Mouse (Mus musculus): ENCODE results near the gene Cdc73.
"Not testable (repeated sequence)": the region's sequence is repeated elsewhere in the genome, so short reads cannot be mapped to it uniquely, and the experiment has no call there.

The Cdc73 gene

DNA sequence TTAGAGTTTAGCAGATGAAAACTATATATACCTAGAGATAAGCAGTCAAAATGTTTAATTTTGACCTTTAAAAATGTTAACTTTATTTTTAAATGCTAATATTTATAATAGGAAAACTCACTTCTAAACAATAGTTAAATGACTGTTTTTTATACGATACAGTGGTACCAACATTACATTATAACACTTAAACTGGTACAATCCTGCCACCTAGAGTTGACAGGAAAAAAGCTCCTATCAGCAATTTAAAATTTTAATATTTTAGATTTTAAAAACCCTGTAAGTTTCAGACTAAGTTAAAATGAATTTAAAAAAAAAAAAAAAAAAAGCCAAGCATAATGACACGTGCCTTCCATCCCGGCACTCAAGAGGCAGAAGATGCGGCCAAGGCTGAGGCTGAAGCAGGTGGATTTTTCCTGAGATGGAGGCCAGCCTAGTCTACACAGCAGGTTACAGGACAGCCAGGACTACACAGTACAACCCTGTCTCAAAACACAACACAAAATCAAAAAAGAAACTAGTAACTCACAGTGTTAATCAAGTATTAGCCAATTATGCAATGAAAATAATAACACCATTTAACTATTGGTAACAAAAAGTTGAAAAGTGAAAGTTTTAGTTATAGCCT is 26.8 kb downstream of the Cdc73 start:
- no peak for DNase-seq (ENCODE audit: low spot score in 2 of 2)

DNA sequence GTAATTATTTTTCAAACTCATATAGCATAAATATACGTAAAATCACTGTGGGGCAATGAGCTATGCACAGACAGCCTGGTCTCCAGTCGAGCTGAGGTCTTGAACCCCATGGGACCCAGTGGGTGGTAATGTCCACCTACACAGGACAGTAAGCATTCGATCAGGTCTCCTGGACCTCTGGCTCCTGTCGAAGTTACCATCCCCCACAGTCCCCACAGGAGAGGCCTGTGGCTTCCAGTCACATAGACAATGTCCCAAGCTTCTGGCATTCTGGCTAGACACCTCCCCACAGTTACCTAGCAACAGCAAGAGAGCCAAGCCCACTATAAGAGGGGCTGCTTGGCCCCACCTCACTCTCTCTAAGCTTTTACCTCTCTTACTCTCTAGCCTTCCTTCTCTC is 37.9 kb downstream of the Cdc73 start:
- DNase-seq (ENCODE audit: low spot score in 2 of 2): not testable (repeated sequence)

DNA sequence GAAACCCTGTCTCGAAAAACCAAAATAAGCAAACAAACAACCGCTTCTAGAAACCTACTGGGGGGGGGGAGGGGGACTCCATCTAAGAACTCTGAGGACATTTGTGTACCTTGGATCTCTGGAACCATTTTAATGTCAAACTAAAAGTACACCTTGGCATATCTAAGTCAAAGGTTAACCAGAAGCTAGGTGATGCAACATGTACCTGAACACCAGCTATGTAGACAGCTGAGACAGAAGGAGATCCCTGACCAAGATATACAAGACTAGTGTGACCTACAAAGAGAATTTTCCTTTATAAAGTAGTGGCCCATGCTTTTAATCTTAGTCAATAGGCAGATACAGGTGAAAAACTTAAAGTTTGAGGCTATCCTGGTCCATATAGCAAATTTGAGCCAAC is 39.5 kb downstream of the Cdc73 start:
- DNase-seq (ENCODE audit: low spot score in 2 of 2): no peak

DNA sequence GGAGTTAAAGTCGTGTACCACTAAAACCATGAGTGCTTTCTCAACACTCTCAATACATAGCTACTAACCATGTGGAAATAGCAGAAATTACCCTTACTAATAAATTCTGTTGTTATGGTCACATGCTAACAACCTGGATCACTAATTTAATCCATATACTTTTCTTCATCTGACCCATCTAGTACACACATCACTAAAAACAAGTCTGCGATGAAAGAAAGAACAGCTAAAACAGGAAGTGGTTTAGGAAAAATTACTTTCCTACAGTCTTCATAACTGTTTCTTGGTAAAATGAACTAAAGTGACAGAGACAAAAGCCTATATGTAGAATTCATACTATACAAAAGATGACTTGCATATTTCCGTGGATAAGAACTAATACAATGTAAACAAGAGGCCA is 49.0 kb downstream of the Cdc73 start:
- no peak for DNase-seq (ENCODE audit: low spot score in 2 of 2)

DNA sequence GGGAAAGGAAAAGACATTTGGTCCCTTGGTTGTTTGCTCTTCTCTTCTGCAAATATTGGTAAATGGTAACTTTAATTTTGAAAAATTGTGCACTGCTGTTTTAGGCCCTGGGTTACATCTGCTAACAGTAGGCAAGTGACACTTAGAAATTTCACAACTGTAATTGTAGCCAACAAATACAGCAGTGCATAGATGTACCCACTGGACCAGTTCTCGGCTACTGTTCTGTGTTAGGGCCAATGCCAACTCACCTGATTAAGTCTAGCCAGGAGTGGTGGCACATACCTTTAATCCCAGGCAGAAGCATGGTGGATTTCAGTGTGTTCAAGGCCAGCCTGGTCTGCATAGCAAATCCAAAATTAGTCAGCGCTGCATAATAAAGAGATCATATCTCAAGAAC is 52.4 kb downstream of the Cdc73 start:
- no peak for DNase-seq (ENCODE audit: low spot score in 2 of 2)

DNA sequence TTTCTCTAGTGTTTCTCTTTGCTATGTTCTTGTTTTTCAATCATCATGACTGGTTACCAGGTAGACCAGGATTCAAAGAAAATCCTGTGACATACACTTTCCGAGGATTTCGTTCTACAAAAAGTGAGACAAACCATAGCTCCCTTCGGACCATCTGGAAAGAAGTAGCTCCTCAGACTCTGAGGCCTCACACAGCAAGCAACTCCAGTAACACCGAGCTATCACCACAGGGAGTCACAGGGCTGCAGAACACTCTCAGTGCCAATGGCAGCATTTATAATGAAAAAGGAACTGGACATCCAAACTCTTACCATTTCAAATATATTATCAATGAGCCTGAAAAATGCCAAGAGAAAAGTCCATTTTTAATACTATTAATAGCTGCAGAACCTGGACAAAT is 56.5 kb downstream of the Cdc73 start:
- no peak for DNase-seq (ENCODE audit: low spot score in 2 of 2)

DNA sequence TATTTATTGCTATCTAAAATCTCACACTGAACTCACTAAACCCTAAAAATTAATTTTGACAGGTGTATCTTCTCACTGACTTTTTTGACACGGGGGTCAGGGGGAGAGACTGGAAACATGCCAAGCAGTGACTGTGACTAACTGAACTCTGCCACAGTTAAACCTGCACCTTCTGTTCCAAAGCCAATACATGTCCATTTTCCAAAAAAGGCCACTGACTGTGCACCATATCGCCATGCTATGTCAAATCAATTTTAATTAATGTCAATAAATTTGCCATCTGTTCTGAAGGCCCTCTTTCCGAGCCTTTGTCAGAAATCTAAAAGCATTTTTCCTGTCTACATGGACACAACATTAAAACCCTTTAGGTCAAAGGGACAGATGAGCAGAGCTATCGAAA is 57.3 kb downstream of the Cdc73 start:
- no peak for DNase-seq (ENCODE audit: low spot score in 2 of 2)

DNA sequence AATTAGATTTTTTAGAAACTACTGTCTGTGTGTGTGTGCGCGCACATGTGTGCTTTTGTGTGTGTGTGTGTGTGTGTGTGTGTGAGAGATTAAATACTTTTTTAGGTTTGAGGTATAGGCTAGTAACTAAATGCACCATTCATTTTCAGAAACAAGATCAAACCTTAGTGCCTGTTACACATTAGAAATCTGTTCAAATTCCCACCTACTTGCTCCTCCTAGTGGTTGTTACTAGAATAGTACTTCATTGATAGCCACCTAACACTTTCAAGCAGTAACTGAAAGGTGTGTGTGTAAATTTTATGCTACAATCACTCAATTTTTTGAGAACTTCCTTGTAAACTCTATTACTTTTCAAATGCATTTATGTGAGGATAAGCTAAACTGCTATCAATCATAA is 58.5 kb downstream of the Cdc73 start:
- no peak for DNase-seq (ENCODE audit: low spot score in 2 of 2)

DNA sequence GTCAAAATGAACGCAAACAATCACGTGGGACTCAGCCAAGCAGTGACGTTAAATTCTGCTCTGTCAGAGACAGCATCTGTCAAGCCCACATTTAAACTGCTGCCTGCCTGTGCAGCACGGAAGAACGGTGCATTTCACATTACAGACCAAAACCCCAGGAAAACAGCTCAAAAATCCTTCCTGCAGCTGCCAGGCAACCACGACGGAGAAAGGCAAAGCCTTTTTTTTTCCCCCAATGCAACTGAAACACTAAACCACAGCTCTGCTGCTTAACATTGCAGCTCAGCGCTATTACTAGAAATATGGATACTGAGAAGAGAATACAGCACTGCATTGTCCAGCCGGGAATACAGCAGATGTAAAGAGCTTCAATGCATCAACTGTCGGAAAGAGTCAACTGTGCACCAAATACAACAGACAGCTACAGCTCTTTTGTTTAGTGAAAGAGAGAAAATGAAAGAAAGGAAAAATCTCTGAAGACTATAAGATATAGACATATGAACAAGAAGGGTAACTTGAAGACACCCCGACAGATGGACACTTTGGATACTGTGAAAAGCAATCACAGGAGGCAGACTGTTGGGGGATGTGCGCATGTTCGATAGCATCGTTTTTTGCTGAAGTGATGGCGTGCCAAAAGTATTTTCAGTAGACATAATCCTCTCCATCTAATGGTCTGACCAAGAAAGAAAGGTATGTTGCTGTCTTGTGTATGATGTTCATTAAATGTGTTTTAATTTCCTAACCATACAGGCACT is 61.9 kb downstream of the Cdc73 start, which contains the start of gene B3galt2:
TSS of gene B3galt2 (plus strand) at position 15 of the 758 bp plus-strand sequence.
- no peak for DNase-seq (ENCODE audit: low spot score in 2 of 2)

DNA sequence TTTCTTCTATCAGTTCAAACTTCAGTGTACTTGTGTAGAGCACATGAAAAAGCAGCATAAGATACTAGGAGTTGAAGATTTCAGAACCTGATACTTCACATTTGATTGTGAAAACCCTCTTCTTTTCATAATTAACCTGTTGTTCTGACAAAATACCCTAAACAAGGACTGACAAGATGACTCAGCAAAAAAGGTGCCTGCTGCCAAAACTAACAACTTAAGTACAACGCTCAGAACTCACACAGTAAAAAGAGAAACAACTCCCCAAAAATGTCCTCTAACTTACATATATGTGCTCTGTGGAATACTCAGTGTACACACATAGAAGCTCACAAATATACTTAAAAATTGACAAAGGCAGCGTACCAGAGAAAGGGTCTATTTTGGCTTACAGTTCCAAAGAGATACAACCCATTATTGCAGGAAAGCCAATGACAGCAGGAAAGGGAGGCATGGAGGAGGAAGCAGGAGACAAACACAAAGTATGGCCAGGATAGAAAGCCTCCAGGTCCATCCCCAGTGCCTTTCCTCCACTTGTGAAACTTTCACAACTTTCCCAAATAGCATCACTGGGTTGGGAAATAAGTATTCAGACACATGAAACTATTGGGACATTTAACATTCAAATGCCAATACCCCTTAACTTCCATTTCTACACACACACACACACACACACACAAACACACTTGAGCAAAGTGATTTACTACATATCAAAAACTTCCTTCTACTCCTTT is 69.7 kb downstream of the Cdc73 start:
- DNase-seq (ENCODE audit: low spot score in 2 of 2): no peak

DNA sequence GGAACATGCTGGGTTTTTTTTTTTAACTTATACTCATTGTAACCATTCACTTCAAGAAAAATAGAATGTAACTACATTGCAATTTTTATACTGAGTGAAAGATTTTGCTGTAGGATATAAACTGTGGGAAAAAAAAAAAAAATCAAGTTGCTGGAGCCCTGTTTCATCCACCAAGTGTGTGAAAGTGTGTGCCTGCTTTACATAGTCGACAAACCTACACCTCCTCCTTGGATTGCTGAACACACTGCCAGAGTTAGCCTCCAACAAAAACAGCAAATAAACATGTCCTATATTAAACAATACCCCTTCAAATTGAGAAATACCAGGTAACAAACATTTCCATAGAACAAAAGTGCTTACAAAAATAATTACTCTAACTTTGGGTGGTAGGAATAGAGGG is 70.3 kb downstream of the Cdc73 start:
- no peak for DNase-seq (ENCODE audit: low spot score in 2 of 2)

DNA sequence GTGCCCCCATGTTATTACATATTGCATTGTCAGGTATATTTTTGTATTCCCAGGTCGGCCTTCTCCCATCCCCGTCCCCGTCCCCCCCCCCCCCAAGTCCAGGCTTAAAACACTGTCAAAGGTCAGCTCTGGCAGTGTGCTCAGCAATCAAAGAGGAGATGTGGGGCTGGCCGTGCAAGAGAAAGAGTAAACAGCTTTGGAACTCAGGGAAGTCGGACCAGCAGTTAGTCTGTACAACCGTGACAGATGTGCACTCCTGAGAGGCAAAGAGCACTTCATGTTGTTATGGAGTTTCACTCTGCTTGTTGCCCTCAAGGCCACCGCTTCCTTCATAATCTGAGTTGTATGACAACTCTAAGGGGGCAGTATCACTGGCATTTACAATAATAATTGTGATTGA is 71.4 kb downstream of the Cdc73 start:
- no peak for DNase-seq (ENCODE audit: low spot score in 2 of 2)

DNA sequence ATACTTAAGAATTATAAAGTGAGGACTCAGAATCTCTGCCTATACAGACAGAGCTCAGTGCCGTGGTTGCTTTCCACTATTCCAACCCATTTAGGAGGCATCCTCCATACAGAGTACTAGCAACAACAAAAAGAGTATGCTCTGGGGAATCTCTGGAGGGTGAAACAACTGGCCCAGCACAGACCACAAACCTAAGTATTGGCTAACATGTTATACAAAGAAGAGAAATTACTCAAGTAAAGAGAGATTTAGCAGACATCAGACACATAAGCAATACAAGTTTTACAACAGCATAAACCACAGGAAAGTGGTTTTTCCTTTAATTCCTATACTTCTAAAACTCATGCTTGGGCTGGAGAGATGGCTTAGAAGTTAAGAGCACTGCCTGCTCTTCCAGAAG is 80.1 kb downstream of the Cdc73 start:
- DNase-seq (ENCODE audit: low spot score in 2 of 2): no peak

DNA sequence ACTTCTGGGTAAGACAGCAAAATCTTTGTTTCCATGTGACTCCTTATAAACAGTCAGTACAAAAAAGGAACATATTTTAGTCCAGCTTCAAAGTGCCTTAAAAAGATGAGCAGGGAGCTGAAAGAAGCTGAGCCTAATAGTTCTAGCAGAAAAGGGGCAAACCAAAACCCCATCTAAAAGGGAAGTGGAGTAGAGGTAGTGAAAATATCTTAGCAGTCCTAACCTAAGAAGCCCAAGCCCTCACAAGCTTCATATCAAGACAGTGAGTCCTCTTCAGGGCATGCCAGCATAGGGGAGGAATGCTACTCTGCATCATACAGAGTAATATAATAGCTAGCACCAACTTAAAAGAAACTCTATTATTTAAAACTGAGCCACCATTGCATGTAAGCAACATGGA is 80.8 kb downstream of the Cdc73 start:
- DNase-seq (ENCODE audit: low spot score in 2 of 2): no peak

DNA sequence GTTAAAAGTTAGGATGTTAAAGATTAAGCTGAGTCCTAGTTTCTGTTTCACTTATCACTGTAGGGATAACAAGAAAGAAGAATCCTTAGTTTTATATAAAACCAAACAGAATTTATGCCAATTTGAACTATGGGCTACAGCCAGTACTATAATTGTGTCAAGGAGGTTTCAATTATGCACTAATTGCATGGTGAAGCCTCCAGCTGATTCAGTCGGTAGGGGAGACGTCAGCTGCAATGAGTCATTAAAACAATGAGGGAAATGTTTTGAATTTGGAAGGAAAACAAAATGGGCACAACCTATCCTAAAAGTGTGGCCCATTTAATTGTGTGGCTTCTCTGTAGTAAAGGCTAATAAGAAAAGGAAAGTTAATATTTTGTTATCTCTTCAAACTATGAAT is 82.9 kb downstream of the Cdc73 start:
- DNase-seq (ENCODE audit: low spot score in 2 of 2): no peak

DNA sequence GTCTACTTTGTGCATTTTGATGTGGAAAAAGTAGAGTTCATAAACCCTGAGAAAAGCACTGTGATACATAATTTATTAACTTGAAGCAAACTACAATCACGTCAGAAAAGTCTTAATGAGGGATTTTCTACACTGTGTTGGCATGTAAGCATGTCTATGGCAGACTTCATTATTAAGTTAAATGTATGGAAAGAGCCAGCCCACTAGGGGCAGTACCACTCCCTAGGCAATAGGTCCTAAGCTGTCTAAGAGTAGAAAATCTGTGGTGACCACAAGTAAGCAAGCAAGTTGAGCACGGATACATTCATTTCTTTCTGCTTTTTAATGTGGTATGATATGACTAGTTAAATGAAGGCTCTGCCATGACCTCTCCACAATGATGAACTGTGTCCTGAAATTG is 89.8 kb downstream of the Cdc73 start:
- no peak for DNase-seq (ENCODE audit: low spot score in 2 of 2)

DNA sequence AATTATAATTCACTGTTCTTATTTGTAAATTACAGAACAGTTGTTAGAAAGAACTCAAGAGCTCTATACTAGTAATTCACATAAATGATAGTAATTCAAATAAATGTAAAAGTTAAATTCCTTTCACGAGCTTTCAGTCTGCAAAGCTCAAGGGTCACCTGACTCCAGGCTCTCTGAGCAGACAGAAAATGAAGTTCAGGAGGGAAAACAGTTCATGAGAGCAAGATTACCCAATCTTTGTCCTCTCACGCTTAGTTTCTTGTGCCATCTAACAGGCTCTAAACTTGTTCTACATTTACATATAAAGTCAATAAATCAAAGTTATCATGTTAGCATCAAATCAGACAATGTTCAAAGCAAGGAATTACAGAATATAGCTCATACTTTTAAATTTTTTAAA is 93.8 kb downstream of the Cdc73 start:
- no peak for DNase-seq (ENCODE audit: low spot score in 2 of 2)

DNA sequence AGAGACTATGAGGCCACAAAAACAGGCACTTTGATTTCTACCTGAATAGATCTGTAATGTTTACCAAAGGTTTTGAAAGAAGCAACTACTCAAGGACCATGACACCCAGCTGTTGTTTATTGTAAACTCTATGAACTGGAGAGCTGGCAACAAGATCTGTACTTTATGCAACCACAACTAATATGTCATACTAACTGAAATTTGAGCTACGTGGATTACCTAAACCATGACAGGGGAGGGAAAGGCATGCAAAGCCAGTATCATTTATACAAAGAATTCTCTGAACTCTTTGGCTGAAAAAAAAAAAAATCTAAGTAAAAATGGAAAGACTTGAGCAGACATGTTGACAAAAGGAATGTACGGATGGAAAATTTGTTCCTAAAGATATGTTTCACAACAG is 105.8 kb downstream of the Cdc73 start:
- no peak for DNase-seq (ENCODE audit: low spot score in 2 of 2)

DNA sequence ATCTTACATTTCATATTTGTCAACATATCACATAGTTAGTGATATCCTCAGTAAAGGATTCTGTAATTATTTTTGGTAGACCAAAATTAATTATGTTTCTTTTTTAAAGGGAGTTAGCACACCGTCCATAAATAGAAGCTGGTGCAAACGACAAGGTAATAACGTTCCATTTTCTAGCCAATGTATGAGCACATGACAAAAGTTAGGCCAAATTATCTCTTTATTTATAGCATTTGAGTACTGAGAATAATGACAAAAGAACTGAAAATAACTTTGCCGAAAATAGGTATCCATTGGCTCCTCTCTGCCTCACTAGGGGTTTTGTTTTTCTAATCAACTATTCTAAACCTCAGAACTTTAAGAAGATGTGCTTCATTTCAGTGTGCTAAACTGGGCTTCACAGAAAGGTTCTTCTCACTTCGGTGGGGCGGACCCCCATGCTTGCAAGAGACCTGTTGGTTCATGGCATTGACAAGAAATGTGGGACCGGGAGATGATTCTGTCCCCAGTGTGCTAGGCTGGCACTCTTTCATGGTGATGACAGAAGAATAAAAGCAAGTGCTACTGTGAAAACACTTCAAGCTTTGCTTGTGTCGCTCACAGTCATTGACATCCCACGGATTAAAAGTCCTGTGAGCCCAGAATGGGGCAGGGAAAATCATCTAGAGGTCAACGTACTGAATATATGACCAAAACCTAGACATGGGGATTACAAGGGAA is 125.7 kb downstream of the Cdc73 start:
- DNase-seq (ENCODE audit: low spot score in 2 of 2): no peak

DNA sequence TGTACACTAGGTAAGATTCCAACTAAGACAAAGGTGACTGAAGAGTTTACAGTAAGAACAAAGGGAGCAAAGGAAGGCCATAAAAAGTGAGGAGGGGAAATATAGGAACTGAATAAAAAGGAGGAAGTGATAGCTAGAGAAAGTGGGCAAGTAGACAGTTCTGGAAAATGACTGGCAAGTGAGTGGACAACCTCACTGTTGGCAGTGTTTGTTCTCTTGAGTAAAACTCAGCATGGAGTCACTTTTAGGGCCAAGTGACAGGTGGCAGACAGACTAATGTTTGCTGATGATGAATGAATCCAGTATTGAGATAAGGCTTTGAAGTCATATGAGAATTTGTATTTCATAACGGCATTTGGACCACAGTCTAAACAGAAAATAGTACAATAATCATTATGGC is 144.5 kb downstream of the Cdc73 start:
- no peak for DNase-seq (ENCODE audit: low spot score in 2 of 2)

DNA sequence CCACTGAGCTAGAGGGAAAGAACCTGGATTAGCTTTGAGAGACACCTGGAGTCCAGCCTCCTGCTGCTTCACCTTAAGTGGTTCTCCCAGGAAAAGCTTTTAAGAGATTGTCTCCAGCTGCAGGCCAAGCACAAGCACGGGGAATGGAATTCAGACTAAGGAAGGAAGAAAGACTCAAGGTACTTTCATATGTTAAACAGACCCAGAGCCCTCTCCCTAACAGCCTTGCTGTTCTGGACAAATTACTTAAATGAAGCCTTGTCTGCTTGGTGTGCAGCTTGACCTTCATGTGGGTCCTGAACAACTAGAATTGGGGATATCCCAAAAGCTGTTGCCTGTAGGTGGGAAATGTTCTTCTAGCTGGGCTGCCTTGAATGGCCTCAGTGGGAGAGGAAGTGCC is 147.2 kb downstream of the Cdc73 start:
- no peak for DNase-seq (ENCODE audit: low spot score in 2 of 2)

DNA sequence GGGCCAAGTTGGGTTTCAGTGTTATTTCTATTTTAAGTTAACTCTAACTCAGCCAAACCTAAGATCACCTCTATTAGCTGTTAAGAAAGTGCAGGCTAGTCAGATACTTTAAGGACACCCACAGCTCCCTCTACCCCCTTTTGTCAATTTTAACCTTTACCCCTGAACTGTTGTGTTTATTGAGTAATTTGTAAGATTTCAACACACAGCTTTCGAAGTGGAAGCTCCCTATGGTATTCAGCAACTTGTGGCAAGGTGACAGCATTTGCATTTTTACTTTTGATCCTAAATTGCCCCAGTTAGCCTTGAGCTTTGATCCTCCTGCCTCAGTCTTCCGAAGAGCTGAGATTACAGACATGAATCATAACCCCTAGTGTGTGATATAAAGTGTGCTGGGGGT is 148.1 kb downstream of the Cdc73 start:
- DNase-seq (ENCODE audit: low spot score in 2 of 2): no peak
